Mouse (Mus musculus) limb, embryonic 13.5 days (tissue): ENCODE measurements around the gene Sowahd. TPM values are rescaled to one million over a fixed set of nuclear protein-coding genes. Genes with fewer than 3 reads are reported as not detected.
"Not testable (repeated sequence)": the region's sequence is repeated elsewhere in the genome, so short reads cannot be mapped to it uniquely, and the experiment has no call there.

Source experiments
- ATAC-seq: fragments of 200-750 bp; cut with Nextera tagmentation; 2 replicates; pipeline ENCODE4 v1.8.0; 2017; ENCODE audit warnings: low read depth, moderate number of reproducible peaks, moderate TSS enrichment; ENCODE audit not compliant: low FRiP score
- H3K27ac ChIP-seq: fragments of 300-500 bp; sonication (generic); 2 replicates; pipeline ENCODE4 v1.5.1; 2015; ENCODE audit warnings: inconsistent platforms, mild to moderate bottlenecking, moderate library complexity
- H3K27me3 ChIP-seq: fragments of 300-500 bp; sonication (generic); 2 replicates; pipeline ENCODE4 v1.6.1; 2015; ENCODE audit warnings: mild to moderate bottlenecking, inconsistent platforms
- H3K36me3 ChIP-seq: fragments of 300-500 bp; sonication (generic); 2 replicates; pipeline ENCODE4 v1.6.1; 2015; ENCODE audit warnings: inconsistent platforms, mild to moderate bottlenecking, moderate library complexity
- H3K4me1 ChIP-seq: fragments of 300-500 bp; sonication (generic); 2 replicates; pipeline ENCODE4 v1.6.1; 2015; ENCODE audit warnings: inconsistent platforms
- H3K4me2 ChIP-seq: fragments of 300-500 bp; sonication (generic); replicated peaks from 2 replicates; pipeline ENCODE4 v1.6.1; 2015; ENCODE audit warnings: inconsistent platforms, mild to moderate bottlenecking, moderate library complexity
- H3K4me3 ChIP-seq: fragments of 300-500 bp; sonication (generic); 2 replicates; pipeline ENCODE4 v1.5.1; 2015; ENCODE audit warnings: moderate library complexity, mild to moderate bottlenecking, inconsistent platforms
- H3K9ac ChIP-seq: fragments of 300-500 bp; sonication (generic); 2 replicates; pipeline ENCODE4 v1.6.1; 2015; ENCODE audit warnings: mild to moderate bottlenecking, inconsistent platforms
- H3K9me3 ChIP-seq: fragments of 300-500 bp; sonication (generic); 2 replicates; pipeline ENCODE4 v1.6.1; 2016; ENCODE audit warnings: inconsistent platforms
- WGBS: fragments of 180-500 bp; shearing (Covaris S2); methylation state at CpG from one replicate; pipeline ENCODE4 v1.1.7; 2015; 5-methylcytosine and 5-hydroxymethylcytosine counted together
- polyA plus RNA-seq: library from polyadenylated mRNA; unstranded; fragments of >200 nt; fragmentation: Nextera tagmentation; extraction: Ambion mirVana; gene quantifications from 2 replicates; pipeline ENCODE4 v1.2.1, GENCODE M21; 2015

The Sowahd gene
- polyA plus RNA-seq, 1 experiment from 2014 or later: not detected

GRCm38 (mm10) chrX:37068766-37069165 lies 20.1 kb downstream of the Sowahd start:
- no peak overlapping the region for H3K27ac ChIP-seq
- no peak overlapping the region for H3K4me3 ChIP-seq
- H3K9me3 ChIP-seq: no peaks in the 10 kb centered on the region
- no peaks in the 10 kb centered on the region for H3K27me3 ChIP-seq
- no peak overlapping the region for H3K4me2 ChIP-seq
- ATAC-seq: no peak
- no peak overlapping the region for H3K9ac ChIP-seq
- WGBS: 82% methylated on average over 5 of the region's 5 CpGs
- H3K4me1 ChIP-seq: no peaks in the 10 kb centered on the region
- H3K36me3 ChIP-seq: no peaks in the 10 kb centered on the region

GRCm38 (mm10) chrX:37074262-37074892 lies 25.7 kb downstream of the Sowahd start:
- no peak overlapping the region for H3K27ac ChIP-seq
- no peaks in the 10 kb centered on the region for H3K4me1 ChIP-seq
- no peak overlapping the region for H3K4me2 ChIP-seq
- ATAC-seq: no peak
- H3K36me3 ChIP-seq: no peaks in the 10 kb centered on the region
- no peaks in the 10 kb centered on the region for H3K27me3 ChIP-seq
- no peaks in the 10 kb centered on the region for H3K9me3 ChIP-seq
- 33% methylated on average over 9 of the region's 9 CpGs for WGBS
- no peak overlapping the region for H3K9ac ChIP-seq
- H3K4me3 ChIP-seq: no peak overlapping the region

DNA sequence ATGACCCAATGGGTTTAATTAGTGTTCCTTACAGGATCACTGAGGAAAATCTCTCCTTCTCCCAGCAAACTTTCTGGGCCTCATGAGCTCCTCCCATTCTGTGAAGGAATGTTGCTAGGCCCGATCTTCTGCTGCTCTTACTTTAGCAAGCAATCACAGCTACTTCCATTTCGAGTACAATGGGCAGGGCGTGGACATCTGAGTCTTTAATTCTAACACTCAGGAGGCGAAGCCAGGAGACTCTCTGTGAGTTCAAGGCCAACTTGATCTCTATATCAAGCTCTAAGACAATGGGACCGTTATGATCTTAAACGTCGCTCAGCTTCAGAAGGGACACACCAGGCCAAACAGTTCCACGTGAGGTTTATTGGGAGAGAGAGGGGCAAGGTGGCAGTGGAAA lies 28.0 kb downstream of the Sowahd start:
- no peak overlapping the region for H3K4me3 ChIP-seq
- no peak overlapping the region for H3K27ac ChIP-seq
- 77% methylated on average over 8 of the region's 8 CpGs for WGBS
- H3K9ac ChIP-seq: no peak overlapping the region
- ATAC-seq: no peak
- H3K27me3 ChIP-seq: no peaks in the 10 kb centered on the region
- no peaks in the 10 kb centered on the region for H3K9me3 ChIP-seq
- H3K4me1 ChIP-seq: no peaks in the 10 kb centered on the region
- peaks cover 6% of the 10 kb centered on the region for H3K36me3 ChIP-seq
- H3K4me2 ChIP-seq: no peak overlapping the region

DNA sequence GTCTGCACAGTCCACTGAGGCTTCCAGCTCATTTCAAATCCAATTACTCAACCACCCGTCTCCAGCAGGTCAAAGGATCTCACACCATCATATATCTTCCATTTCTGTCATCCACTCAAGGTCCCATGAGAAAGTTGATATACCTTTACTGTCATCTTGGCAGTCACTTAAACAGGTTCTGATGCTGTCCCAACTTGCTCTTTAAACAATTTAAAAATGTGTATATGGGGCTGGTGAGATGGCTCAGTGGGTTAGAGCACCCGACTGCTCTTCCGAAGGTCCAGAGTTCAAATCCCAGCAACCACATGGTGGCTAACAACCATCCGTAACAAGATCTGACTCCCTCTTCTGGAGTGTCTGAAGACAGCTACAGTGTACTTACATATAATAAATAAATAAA lies 31.7 kb downstream of the Sowahd start:
- H3K36me3 ChIP-seq: peaks cover 22% of the 10 kb centered on the region
- H3K27me3 ChIP-seq, ATAC-seq, H3K4me3 ChIP-seq, H3K4me1 ChIP-seq, H3K27ac ChIP-seq, H3K9ac ChIP-seq, H3K4me2 ChIP-seq, H3K9me3 ChIP-seq: not testable (repeated sequence)
- WGBS: 59% methylated on average over 4 of the region's 4 CpGs

DNA sequence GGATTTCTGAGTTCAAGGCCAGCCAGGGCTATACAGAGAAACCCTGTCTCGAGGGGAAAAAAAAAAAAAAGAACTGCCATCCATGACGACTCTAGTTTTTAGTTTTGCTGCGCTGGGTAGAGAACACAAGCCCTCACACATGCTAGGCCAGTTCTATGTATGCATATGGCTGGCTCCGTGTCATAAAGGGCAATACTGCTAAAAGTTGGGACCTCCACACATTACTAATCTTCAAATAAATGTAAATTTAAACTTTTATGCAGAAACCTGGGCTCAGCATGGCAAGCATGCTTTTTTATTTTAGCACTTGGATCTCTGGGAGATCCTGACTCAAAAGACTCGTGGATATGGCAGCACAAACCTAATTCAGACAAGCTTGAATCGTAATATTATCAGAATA lies 32.5 kb downstream of the Sowahd start:
- Histone ChIP-seq H3K36me3 (peaks cover 22% of the 10 kb centered on the region), H3K9me3 (no peaks in the 10 kb centered on the region), H3K27me3 (no peaks in the 10 kb centered on the region), H3K9ac (no peak overlapping the region), H3K4me3 (no peak overlapping the region), H3K4me1 (peaks cover 9% of the 10 kb centered on the region), H3K27ac (no peak overlapping the region), H3K4me2 (no peak overlapping the region)
- ATAC-seq: no peak
- WGBS: 54% methylated on average over 6 of the region's 6 CpGs

DNA sequence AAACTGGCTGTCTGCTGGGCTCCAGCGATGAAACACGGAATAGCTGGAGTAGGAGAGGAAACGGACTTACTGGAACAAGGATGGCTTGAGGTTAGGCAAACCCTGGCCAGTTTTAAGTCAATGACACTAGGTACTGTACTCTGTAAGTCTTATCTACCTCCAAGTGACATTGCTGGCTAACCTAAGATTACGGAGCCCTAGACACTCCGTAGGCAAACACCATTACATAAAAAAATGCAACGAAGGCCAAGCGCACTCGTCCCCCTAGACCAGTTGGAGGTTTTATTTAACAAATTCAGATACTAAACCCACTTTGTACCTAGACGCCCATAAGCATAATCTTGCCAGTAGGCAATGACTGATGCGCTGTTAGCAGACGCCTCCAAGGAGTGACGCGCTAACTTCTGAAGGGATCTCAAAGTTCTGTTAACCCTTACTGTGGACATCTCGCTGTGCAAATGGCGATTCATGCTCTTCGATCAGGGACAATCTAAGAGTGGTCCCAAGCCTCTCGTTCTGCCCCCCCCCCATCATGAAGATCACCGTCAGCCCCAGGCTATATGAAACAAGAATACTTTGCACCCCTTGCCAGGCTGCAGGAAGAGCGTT lies 35.8 kb downstream of the Sowahd start:
- no peaks in the 10 kb centered on the region for H3K27me3 ChIP-seq
- 16% methylated on average over 19 of the region's 19 CpGs for WGBS
- H3K4me3 ChIP-seq: peak overlapping the region; percentile 58
- peaks cover 22% of the 10 kb centered on the region for H3K36me3 ChIP-seq
- H3K9me3 ChIP-seq: no peaks in the 10 kb centered on the region
- peak overlapping the region; percentile 81 for H3K27ac ChIP-seq
- ATAC-seq: peak; percentile 25; the same call in 1 of the 2 replicates
- H3K9ac ChIP-seq: peak overlapping the region; percentile 81
- peaks cover 9% of the 10 kb centered on the region for H3K4me1 ChIP-seq
- H3K4me2 ChIP-seq: peak overlapping the region; percentile 70

- Histone ChIP-seq H3K27ac (peak within 1 kb of the TSS; percentile 81), H3K27me3 (no peaks in the 10 kb centered on the region), H3K4me1 (peaks cover 9% of the 10 kb centered on the region), H3K36me3 (peaks cover 22% of the 10 kb centered on the region), H3K4me3 (peak within 1 kb of the TSS; percentile 58), H3K9ac (peak within 1 kb of the TSS; percentile 81), H3K9me3 (no peaks in the 10 kb centered on the region), H3K4me2 (peak within 1 kb of the TSS; percentile 70)
- 13% methylated on average over 38 of the region's 38 CpGs for WGBS
- peak; percentile 91 for ATAC-seq
Observed at GRCm38 (mm10) chrX:37084927-37085660, 36.4 kb downstream of the Sowahd start, which contains the start of gene Rpl39. Gene Rpl39 (minus strand): TSS chrX:37085402.

DNA sequence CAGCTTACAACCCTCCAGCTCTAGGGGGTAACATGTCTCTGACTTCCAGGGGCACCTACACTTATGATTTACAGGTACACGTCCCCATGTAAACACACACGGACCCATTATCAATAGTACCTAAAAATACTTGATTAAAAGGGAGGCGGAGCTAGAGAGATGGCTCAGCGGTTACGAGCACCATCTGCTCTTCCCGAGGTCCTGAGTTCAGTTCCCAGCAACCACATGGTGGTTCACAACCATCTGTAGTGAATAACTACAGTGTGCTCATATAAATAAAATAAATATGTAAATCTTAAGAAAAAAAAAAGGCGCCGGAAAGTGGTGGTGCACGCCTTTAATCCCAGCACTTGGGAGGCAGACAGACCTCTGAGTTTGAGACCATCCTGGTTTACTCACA lies 37.0 kb downstream of the Sowahd start:
- Histone ChIP-seq H3K4me3 (peak overlapping the region; percentile 58), H3K27ac (no peak overlapping the region), H3K9ac (no peak overlapping the region), H3K36me3 (peaks cover 22% of the 10 kb centered on the region), H3K4me2 (peak overlapping the region; percentile 59), H3K27me3 (no peaks in the 10 kb centered on the region), H3K4me1 (peaks cover 9% of the 10 kb centered on the region), H3K9me3 (no peaks in the 10 kb centered on the region)
- 22% methylated on average over 9 of the region's 9 CpGs for WGBS
- ATAC-seq: no peak

DNA sequence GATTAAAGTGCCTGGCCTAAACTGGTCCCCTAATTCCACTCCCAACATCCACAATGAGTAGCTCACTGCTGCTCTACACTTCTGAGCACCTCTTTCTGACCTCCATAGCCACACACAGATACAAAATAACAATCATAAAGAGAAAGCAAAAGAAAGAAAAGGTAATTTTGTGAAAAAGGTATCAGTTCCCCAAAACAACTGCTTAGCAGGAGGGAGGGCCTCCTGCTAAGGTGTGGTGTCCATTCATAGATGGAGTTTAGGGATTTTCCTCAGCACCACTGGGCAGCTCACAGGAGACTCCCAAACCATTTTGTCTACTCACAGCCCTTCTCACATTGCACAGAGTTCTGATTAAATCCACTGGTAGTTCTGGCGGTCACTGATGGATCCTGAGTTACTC lies 40.1 kb downstream of the Sowahd start:
- Histone ChIP-seq H3K4me2 (no peak overlapping the region), H3K4me3 (no peak overlapping the region), H3K9ac (no peak overlapping the region), H3K4me1 (no peaks in the 10 kb centered on the region), H3K9me3 (no peaks in the 10 kb centered on the region), H3K27ac (no peak overlapping the region), H3K36me3 (peaks cover 5% of the 10 kb centered on the region; the same call in 1 of the 2 replicates), H3K27me3 (no peaks in the 10 kb centered on the region)
- ATAC-seq: no peak
- 80% methylated on average over 1 of the region's 1 CpGs for WGBS

DNA sequence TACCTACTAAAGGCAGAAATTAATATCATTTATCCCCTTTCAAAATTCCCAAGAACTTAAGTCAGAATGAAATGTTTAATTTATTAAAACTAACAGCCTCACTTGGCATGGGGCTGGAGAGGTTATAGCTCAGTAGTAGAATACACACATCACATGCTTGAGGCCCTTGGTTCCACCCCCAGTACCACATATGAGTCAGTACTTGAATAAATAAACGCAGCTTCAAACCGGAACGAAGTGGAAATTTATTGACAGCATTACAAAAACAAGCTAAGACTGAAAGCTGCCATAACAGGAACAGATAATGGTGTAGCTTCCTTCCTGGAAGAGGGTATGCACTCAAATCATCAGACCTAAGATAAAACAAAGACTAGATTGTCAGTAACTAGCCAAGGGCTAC lies 42.8 kb downstream of the Sowahd start:
- 90% methylated on average over 3 of the region's 3 CpGs for WGBS
- peaks cover 8% of the 10 kb centered on the region; the same call in 1 of the 2 replicates for H3K36me3 ChIP-seq

GRCm38 (mm10) chrX:37095106-37095768 lies 46.6 kb downstream of the Sowahd start:
- H3K27ac ChIP-seq: no peak overlapping the region
- ATAC-seq: no peak
- H3K4me3 ChIP-seq: no peak overlapping the region
- no peaks in the 10 kb centered on the region for H3K9me3 ChIP-seq
- no peak overlapping the region for H3K4me2 ChIP-seq
- H3K4me1 ChIP-seq: no peaks in the 10 kb centered on the region
- H3K36me3 ChIP-seq: peaks cover 8% of the 10 kb centered on the region; the same call in 1 of the 2 replicates
- H3K27me3 ChIP-seq: no peaks in the 10 kb centered on the region
- 88% methylated on average over 11 of the region's 11 CpGs for WGBS
- no peak overlapping the region for H3K9ac ChIP-seq

More for the DNA sequence above, 42.8 kb downstream of the Sowahd start:
- no peaks in the 10 kb centered on the region for H3K9me3 ChIP-seq
- H3K27me3 ChIP-seq: no peaks in the 10 kb centered on the region
- no peak overlapping the region for H3K9ac ChIP-seq
- H3K4me2 ChIP-seq: no peak overlapping the region
- no peak for ATAC-seq
- no peak overlapping the region for H3K4me3 ChIP-seq
- no peak overlapping the region for H3K27ac ChIP-seq
- H3K4me1 ChIP-seq: no peaks in the 10 kb centered on the region

DNA sequence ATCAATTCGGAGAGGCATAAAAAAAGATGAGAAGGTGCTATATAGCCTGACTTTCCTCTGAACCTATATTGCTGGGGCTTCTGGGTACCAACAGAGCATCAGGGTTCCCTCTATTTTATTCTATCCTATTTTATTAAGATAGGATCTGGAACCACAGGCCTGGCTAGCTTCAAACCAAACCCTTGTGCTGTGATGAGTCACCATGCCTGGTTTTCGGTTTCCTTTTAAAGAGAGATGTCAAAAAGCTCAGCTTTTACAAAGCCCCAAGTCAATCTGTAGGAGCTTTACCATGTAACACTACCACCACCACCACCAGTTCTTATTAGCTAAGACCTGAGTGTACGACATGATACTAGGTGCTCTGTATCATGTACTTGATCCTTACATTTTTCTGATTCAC lies 50.0 kb downstream of the Sowahd start:
- WGBS: 94% methylated on average over 3 of the region's 3 CpGs
- H3K36me3 ChIP-seq: peaks cover 8% of the 10 kb centered on the region; the same call in 1 of the 2 replicates
- H3K27ac ChIP-seq: no peak overlapping the region
- H3K9me3 ChIP-seq: no peaks in the 10 kb centered on the region
- no peak overlapping the region for H3K4me2 ChIP-seq
- no peaks in the 10 kb centered on the region for H3K27me3 ChIP-seq
- ATAC-seq: no peak
- no peaks in the 10 kb centered on the region for H3K4me1 ChIP-seq
- no peak overlapping the region for H3K4me3 ChIP-seq
- no peak overlapping the region for H3K9ac ChIP-seq
